Mouse (Mus musculus) liver, postnatal 0 days (tissue): Measurements from ENCODE around the gene Nln.

ENCODE experiments used
- CTCF ChIP-seq: sonication (generic); IDR thresholded peaks from 2 replicates; pipeline ENCODE4 v1.5.1; 2016; ENCODE audit warnings: antibody characterized with exemption, low read depth
- EP300 ChIP-seq: IDR thresholded peaks from 2 replicates; pipeline ENCODE4 v1.6.1; 2016; ENCODE audit warnings: antibody characterized with exemption, low read depth, mild to moderate bottlenecking

DNA sequence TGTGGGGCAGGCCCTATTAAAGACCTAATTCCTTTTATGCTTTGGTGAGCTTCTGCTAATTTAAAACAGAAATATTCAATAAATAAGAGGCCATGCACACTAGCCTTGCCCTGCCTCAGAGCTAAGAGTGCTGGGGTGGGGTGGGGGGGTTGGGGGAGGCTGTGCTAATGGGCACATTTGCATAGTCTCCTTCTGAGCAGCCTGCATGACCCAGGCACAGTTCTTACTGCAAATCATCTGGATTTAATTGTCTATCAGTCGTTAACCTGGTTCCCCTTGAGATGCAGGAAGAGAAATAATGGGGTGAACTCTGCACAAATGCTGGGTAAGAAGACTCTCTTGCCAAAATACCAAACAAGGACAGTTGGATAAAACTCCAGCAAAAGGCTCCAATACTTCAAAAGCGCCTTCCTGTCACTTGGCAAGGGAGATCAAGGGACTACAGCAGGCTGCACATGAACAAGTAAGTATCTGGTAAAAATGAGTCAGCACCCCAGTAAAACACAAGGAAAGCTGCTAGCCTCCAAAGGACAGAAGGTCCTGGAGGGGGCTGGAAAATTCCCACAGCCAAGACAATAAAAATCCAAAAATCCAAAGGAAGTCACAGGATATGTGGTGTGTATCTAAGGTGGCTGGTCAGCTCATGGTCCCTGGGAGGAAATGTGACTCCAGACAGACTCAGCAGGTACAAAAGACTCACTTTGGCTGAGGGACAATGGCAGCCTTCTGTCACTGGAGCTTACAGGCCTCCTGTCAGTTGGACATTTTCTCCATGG, 47.3 kb downstream of the Nln start:
- TF ChIP-seq CTCF (no peak), EP300 (no peak)
